Mouse (Mus musculus): ENCODE results near the gene Nrn1l.

DNA sequence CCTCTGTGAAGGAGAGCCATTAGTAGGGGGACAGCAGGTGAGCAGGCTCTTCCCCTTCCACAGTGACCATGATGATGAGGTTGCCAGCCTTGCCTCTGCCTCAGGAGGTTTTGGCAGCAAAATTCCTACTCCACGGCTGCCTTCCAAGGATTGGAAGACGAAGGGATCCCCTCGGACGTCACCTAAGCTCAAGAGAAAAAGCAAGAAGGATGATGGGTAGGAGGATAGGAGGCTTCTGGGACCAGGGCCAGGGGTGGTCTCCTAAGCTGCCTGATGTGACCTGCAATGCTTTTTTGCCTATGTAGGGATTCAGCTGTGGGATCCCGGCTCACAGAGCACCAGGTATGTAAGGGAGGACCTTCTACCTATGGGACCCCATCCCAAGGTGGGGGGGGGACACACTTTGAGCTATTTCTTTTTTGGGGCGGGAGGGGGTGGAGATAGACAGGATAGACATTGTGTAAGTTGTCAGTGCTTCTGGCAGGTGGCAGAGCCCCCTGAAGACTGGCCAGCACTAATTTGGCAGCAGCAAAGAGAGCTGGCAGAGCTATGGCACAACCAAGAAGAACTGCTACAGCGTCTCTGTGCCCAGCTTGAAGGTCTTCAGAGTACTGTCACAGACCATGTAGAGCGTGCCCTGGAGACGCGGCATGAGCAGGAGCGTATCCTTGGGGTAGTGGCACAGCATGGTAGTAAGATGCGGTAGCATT lies 3.5 kb upstream of the Nrn1l start:
- TF ChIP-seq CTCF (IDR thresholded peaks at IDR 0.05; ENCODE audit: low read depth) (no peak), EP300 (optimal IDR thresholded peaks at IDR 0.05) (no peak)

Measured in stomach, postnatal 0 days (tissue).